Mouse (Mus musculus) testis, postnatal 14 days (tissue): Measurements from ENCODE around the gene Adh4.
"Not testable (repeated sequence)": the region's sequence is repeated elsewhere in the genome, so short reads cannot be mapped to it uniquely, and the experiment has no call there.

Source experiments
- DNase-seq: peaks from one replicate; pipeline ENCODE4 v3.0.0; 2021; ENCODE audit warnings: low spot score

The Adh4 gene

DNA sequence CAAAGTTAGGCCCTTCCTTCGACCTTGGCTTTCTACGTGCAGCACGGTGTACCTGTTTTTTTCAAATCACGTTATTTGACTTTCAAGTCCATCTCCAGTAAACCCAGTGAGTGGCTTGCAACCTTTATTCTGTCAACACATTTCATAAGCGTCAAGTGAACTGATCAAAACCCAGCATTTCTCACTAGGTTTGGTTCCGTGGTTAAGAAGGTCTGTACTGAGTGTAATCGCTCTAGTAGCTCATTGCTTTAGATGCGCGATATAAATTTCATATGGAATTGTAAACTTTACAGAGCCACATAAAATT, 28.2 kb downstream of the Adh4 start:
- DNase-seq = no peak

DNA sequence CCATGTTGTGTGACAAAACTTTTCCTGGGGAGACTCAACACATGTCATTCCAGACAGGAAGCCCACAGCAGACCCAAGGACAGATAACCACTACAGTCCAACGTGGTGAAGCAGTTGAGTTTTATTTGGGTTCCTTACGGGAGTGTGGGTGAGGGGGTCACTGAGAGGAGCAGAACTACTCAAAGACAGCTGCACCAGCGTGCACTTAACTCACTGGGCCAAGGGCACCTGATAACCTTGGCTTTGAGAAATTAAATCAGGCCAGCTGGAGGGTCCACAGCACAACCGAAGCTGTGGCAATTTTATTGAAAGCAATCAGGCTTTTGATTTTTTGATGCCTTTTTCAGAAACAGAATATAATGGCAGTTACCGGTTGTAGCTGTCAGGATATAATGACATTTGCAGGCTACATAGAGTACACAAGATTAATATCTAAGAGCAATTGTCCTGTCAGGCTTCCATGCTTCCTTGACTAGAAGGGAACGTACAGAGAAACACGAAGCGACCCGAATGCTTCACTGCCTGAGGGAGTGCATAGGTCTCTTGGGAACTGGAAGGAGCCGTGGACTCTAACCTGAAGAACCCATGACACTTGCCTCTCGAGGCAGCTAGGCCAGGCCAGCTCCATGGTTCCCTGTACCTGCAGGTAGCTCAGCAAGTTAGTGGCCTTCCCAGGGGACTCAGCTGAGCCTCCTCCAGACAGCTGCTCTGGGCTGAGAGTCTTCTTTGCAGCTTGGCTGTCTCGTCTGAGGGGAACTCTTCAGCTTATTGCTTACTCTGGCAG, 33.0 kb downstream of the Adh4 start:
- DNase-seq = no peak

DNA sequence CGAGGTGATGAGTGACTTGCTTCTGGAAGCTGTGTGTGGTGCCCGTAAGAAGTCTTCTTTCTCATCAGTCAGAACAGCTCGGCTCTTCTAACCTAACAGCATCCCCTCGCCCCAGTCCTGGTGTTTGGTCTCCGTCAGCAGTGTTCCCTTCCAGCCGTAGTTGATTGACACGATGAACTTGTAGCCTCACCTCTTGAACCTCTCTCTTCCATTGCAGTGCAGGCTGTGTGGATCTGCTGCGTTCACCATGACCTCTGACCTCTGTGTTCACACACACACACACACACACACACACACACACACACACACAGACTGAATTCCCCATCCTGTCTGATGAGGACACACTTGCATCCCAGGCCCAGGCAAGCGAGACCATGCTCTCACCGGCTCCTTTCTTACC, 36.9 kb downstream of the Adh4 start:
- DNase-seq = no peak

DNA sequence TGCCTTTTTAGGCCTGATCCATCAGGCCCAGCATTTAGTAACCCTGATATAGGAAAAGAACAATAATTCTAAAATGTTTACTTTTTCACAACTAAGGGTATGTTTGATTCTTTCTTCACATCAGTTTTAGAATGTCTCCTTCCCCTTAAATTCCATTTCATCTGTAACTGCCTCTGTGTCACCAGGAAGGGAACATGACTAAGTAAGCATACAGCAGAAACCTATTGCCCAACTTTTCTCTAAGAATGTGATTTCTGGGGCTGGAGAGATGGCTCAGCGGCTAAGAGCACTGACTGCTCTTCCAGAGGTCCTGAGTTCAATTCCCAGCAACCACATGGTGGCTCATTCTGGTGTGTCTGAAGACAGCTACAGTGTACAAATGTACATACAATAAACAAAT, 39.0 kb downstream of the Adh4 start:
- no peak for DNase-seq

DNA sequence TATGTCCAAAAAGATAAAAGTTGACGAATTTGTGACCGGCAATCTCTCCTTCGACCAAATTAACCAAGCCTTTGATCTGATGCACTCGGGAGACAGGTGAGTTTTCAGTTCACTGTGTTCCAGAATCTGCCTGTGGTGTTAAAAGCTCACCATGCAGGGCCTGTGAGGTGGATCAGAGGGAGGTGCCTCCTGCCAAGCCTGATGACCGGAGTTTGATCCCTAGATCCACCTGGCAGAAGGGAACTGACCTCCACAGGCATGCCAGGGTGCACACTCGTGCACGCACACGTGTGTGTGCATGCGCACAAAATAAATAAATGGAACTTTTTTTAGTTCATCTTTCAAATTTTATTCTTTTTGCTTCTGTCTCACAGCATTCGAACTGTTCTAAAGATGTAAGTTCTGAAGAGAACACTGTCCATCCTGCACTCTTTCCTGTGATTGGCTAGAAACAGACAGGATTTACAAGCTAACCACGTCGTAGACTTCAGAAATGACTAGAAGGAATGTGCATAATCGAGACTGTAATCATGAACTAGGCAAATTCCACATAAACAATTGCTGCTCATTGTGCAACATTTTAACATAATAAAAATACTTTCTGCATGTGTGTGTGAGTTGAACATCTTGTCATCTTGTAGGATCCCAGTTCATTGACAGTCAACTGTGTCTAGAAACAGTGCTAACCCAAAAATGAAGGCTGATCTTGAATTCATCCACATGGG, 39.6 kb downstream of the Adh4 start:
- DNase-seq = no peak

DNA sequence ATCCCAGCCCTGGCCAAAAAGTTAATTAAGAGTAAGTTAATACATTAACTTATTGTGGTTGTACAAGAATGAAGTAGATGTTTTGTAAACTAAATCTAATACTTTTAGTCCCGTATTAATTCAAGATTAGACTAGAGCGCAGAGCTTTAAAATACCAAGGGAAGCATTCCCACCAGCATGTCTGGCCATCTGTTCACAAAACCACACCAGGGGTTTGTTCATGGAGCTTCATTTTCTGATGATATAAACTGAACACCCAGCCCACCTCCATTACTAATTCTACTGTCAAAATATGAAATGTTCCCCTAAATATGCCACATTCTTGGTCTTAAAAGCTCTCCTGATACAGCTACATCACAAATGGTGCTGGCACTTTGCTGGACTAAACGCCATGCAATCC, 43.2 kb downstream of the Adh4 start:
- DNase-seq = no peak

DNA sequence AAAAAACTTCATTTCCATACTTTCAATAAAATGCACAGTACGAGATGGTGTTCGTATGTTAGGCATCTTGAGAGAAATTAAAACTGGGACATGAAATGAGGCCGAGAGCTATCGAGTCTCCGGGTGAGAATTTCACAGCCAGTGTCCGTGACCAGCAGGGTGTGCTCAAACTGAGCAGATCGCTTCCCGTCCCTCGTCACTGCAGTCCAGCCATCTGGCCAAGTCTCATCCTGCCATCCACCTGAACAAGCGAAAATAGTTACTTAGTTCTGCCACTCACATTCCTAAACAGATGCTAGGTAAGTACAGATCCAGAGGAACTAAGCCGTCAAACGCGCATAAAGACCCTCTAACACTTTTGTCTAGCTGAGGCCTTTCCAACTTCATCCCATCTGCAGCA, 45.0 kb downstream of the Adh4 start:
- no peak for DNase-seq

DNA sequence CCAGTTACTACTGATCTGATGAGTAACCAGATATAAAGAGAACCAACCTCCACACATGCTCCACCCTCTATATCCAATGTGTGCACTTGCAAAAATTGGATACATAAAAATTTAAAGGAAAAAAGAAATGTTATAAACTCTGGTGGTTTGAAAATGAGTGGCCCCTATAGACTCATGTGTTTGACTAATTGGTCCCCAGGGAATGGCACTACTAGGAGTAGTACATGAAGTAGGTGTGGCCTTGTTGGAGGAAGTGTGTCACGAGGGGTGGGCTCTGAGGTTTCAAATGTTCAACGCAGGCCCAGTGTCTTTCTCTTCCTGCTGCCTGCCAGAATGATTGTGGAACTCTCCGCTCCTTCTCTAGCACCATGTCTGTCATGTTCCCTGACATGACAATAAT, 46.6 kb downstream of the Adh4 start:
- DNase-seq = no peak

DNA sequence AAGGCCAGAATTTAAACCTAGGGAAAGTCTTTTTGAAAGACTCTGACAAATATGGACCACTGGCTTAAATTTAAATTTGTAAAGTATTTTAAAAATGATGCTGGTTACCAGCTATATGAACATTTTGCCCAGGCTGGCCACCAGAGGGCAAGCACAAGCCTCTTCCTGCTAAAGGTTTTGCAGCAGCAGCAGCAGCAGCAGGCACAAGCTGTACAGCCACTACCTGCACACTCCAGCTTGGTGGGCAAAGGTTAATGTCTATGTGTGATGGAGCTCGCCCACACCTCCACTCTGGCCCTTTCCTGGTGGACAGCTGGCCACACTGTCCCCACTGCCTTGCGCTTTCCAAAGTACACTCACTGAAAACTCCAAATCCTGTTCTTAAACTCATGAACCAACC, 47.9 kb downstream of the Adh4 start:
- no peak for DNase-seq

DNA sequence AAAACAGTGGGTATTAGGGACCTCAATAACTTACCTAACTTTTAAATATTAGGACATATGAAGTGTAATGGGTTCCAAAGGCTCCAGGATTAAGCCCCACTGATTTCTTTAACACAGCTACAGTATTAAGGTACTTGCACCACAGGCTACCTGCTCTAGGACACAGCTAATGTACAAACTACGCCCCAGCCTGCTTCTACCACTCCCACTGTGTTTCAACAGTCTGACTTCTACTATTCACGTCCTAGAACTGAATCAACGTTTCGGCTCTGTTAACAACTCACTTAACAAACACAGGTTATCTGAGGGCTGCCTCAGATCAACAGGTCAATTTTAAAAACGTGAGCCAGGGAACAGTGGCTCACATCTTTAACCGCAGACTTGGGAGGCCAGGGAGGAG, 48.5 kb downstream of the Adh4 start:
- DNase-seq = no peak

DNA sequence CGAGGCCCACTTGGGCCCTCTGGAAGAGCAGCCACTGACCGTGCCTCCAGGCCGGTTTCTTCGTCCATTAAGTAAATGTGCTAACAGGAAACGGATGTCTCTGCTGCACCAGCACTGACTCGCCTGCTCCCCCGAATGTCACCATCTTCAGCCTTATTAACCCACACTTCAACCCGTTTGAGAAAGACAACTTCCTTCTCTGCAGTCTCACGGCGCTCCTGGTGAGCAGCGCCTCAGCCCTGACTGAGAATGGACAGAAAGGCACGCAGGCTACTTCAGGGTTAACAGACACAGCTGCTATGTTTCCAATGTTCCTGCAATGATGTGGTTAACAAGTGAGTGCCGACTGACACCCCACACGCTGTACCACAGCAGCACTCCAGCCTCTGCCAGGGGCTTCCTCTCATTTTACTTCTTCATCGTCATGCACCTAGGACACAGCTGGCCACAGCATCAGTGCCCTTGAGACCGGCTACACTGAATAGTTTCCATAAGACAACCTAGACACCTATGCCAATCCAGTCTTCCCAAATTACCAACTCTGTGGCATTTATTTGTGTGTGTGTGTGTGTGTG, 49.4 kb downstream of the Adh4 start:
- no peak for DNase-seq

DNA sequence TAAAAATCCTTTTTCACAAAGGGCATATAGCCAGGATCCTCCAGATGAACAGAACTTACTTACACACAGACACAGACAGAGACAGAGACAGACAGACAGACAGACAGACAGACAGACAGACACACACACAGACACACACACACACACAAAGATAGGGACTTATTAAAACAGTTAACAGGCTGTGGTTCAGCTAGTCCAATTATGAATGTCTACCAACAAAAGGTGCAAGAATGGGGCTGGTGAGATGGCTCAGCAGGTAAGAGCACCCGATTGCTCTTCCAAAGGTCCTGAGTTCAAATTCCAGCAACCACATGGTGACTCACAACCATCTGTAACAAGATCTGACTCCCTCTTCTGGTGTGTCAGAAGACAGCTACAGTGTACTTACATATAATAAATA, 51.4 kb downstream of the Adh4 start:
- not testable (repeated sequence) for DNase-seq

DNA sequence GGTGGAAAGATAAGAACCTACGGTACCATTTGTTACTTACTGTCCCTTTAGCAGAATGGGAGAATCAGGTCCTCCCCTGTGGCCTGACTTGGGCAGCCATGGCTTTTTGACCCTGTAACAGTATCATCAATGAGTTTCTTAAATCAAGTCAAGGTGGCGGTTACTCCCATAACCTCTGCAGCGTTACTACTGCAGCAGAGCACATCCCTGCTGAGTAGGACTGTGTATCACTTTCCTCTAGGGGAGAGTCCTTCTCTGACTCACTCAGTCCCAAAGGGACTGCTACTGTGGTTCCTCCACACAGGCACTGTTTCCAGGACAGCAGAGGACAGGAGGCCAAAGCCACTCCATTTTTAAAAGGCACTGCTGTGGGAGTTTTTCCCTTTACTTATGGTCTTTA, 55.8 kb downstream of the Adh4 start:
- no peak for DNase-seq

DNA sequence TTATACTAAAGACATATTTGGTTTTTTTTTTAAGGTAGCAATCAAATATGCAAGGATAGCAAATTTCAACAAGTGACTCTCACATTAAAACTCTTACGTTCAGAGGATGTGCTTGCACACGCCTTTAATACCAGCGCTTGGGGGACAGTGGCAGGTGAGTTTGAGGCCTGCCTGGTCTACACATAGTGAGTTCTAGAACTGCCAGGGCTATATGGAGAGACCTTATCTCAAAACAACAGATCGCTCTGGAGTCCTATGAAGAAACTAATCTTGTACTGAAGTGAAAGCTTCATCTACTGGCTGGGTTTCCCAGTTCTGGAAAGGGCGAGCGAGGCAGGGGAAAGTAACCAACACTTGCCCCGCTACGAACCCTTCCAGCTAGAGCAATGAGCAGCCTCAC, 64.2 kb downstream of the Adh4 start:
- no peak for DNase-seq
